Mouse (Mus musculus): ENCODE data around the gene Pawr.
"Not testable (repeated sequence)": the region's sequence is repeated elsewhere in the genome, so short reads cannot be mapped to it uniquely, and the experiment has no call there.

Pawr gene

DNA sequence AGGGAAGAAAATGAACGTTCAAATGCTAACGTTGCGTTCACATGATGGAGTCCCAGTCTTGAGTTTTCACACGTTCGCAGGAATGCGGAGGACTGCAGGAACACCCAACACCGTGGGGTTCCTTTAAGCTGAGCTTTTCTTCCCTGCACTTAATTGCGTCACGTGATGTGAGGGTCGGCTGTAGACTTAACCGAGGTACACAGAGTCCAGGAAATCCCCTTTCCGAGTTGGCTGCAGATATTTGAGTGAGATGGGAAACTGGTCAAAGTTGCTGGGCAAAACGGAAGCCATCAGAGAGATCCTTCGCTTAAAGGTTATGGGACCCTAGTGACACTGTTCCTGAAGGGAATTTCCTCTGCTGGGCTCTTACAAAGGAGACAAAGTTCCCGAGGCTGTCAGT, 102.1 kb downstream of the Pawr start:
- no peak for DNase-seq (ENCODE audit: low read depth in 2 of 2, low spot score in 2 of 2)

DNA sequence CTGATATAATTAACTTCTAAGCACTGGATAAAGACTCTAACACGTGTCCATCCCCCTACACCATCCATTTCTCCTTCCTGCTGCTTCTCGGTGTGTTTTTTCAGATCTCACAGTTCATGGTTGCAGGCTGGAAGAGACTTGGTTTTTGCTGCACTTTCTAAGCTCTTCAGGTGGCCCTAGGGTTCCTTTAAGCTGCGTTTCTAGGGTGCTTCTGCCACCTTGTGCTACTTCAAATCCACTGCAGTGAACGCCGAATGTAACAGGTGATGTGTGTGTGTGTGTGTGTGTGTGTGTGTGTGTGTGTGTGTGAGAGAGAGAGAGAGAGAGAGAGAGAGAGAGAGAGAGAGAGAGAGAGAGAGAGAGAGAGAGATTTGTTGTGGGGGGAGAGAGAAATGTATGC, 103.7 kb downstream of the Pawr start:
- DNase-seq (ENCODE audit: low read depth in 2 of 2, low spot score in 2 of 2): no peak

DNA sequence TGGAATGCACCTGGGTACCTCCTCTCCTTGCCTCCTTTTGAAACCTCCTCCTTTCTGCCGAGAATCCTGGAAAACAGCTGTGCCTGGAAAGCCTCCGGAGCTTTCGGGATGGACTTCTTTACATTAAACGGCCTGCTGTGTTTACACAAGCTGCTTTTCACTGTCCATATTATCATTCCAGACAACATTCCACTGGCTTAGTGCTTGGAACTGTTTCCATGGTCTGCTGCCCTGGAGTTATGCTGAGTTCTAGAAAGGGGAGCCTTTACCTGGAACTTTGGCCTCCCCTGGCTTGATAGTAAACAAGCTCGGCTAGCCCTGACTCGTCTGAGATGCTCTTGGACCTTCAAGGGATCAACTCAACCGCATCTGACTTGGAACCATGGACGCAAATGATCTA, 104.4 kb downstream of the Pawr start:
- DNase-seq (ENCODE audit: low read depth in 2 of 2, low spot score in 2 of 2): no peak

DNA sequence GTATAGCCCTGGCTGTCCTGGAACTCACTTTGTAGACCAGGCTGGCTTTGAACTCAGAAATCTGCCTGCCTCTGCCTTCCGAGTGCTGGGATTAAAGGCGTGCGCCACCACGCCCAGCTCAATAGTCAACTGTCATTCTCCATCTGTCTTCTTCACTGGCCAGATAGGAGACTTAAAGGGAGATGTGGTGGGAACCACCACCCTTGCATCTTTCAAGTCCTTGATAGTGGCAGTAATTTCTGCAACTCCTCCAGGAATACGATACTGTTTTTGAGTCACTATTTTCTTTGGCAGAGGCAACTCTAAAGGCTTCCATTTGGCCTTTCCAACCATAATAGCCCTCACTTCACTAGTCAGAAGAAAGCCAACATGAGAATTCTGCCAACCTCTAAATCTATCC, 108.3 kb downstream of the Pawr start:
- DNase-seq (ENCODE audit: low read depth in 2 of 2, low spot score in 2 of 2): not testable (repeated sequence)

DNA sequence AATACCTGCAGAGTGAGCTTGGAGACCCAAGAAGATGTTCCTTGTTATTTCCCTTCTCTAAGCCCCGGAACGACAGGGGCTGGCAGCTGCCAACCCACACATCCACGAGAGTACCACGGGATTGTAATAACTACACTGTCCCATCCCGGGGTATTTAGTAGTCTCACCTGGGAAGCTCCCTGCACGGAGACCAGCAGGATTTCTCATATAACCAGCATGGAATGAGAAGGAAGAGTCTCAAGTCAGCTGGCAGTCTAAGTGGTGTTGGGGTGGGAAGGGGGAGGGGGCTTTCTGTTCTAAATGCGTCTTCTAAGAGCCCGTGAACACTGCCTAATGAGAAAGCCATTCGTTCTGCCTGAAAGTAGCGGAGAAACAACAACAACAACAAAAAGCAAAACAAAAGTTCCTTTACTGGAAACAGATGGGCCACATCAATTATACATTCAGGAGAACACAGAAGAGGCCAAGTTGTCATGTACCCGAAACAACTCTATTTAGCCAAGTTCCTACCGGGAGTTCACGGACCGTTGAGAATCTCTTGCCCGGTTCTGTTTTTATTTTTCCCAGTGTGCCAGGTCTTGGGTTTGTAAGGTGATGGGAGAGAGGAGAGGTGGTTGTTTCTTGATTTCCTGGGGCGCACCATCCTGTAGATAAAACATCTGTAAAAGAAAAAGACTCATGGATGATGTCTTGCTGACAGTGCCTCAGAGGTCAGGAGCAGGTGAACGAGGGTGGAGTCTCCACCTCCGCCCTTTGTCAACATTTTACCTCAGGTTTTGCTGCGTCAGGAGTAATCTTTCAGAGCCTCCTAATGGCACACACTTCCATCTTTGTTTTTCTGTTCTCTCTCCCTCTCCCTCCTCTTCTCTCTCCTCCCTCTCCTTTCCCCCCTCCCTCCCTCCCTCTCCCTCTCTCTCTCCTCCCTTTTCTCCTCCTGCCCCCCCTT, 112.3 kb downstream of the Pawr start:
- no peak for DNase-seq (ENCODE audit: low read depth in 2 of 2, low spot score in 2 of 2)

DNA sequence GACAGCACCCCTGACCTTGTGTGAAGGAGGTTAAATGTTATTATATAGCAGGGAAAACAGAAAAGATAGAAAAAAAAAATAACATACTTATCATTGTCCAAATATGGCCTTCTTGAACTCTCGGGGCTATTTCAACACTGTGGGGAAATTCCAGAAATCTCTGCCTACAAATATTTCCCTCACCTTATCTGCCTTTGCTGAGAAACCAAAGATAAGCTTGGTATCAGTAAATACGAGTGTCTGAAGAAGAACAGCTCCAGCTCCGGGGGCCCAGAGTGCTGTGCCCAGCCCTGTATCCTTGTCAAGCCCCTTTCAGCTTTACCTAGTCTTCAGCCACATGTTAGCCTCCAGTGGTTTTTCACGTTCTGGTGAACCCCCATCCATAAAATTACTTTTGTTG, 113.2 kb downstream of the Pawr start:
- no peak for DNase-seq (ENCODE audit: low read depth in 2 of 2, low spot score in 2 of 2)

DNA sequence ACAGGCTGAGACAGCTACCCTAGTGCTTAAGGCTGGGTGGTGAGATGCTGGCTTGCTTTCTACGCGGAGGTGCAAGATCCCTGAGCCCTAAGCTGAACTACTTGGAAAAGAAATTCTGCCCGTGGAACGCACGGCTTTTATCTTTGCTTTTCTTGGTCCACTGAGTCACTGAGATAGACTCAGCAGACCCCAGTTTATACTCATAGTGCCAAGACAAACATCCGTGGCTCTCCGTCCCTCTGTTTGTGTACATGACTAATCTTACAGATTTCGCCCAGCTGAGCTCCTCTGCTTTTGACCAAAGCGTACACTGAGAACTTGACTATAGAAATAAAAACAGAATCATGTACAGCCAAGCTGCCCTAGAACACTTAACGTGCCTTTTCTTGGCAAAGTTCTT, 113.7 kb downstream of the Pawr start:
- no peak for DNase-seq (ENCODE audit: low read depth in 2 of 2, low spot score in 2 of 2)

DNA sequence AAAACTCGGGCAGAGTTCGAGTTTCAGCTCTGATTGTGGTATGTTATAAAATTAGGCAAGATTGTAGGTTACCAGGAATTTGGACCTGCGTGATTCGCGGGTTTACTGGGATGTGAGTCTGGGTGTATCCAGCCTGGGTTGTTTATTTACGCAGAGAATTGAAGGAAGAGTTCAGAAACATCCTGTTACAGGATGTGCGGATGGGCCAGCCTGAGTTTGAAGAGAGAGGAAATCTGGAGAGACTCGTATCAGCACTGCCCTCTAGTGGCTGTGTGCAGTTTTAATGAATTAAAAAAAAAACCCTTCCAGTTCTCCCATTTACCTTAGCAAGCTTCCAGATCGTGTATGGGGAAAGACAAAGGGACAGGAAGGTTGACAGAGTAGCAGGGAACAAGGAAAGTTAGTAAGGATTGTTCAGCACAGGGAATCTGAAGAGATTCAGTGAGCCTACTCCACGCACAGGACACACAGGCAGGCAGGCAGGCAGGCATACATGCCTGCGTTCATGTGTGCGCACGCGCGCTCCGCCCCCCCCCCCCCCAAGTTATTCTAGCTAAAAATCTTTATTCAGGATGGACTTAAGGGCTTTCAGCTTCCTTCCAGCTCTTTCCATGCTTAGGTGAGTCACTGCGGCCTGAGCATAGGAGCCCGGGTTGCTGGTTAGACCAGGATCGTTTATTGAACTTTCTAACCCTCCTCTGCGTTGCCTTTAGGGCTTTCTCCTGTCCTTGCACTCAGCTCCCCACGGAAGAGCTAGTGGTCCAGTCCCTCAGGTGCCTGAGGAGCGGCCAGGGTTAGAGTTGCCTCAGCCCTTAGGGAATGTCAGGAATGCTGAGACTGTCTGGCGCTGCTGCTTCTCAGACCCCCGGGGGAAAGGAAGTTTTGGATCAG, 114.4 kb downstream of the Pawr start:
- no peak for DNase-seq (ENCODE audit: low read depth in 2 of 2, low spot score in 2 of 2)

DNA sequence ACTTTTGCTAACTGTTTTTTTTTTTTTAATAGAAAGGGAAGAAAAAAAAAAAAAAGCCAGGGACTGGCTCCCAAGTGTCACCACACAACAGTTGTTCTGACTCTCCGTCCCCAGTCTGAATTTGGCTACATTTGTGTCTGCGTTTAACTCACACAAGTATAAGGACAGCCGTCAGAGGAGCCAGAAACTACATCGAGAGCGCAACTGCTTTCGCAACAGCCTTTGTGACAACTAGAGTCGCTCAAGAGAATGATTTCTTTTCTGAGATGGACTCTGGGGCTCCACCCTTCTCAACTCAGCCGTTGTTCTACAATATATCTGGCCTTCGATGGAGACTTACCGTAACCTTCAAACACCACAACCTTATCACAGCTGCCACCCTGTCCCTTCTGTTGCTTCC, 115.3 kb downstream of the Pawr start:
- no peak for DNase-seq (ENCODE audit: low read depth in 2 of 2, low spot score in 2 of 2)

DNA sequence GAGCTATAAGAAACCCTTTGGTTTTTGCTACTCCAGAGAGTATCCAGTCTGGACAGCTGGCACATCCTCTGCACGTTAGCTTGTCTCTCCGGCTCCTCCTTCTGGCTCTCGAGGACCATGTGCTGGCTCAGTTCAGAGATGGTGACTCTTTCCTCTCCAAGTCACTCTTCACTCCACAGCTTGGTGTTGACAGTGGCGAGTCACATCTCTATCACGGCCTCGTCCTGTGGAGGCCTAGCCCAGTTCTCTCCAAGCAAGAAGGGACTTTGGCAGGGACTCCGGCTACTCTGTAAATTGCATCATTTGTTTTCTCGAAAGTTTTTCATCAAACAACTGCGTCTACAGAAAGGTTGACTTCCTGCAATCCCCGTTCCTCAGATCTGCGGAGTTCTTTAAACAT, 116.5 kb downstream of the Pawr start:
- DNase-seq (ENCODE audit: low read depth in 2 of 2, low spot score in 2 of 2): no peak

DNA sequence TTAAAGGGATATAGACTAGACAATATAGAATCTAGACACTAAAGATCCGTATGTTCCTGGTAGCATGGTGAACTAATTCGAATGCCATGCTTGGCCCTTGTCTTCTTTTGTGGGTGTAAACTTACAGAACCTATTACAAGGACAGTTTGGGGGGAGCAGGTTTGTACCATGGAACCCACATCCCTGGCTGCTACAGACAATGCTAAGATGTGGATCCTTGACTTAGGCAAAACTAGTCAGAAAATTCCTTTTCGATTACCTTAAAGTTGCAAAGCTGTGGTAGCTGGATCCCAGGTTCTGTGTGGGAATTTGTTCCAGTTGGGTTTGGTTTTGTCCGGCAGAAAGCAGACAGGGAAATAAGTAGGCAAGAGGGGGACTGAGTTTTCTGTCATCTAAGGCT, 118.5 kb downstream of the Pawr start:
- DNase-seq (ENCODE audit: low read depth in 2 of 2, low spot score in 2 of 2): no peak

DNA sequence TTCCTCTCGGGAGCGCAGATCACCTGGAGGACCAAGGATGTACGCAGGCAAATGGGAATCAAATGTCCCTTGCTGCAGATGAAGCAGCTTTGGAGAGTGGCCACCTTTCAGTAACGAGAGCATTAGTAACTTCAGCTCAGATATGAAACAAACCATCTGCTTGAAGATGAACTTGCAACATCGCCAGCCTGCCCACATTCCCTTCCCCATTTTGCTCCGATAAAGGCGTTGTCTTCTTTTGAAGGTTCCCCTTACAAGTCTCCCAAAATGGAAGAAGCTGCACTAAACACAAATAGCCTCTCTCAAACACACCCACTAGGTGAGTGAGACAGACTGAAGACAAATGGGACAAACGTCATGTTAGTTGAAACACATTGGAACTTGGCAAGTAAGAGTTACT, 119.6 kb downstream of the Pawr start:
- no peak for DNase-seq (ENCODE audit: low read depth in 2 of 2, low spot score in 2 of 2)

DNA sequence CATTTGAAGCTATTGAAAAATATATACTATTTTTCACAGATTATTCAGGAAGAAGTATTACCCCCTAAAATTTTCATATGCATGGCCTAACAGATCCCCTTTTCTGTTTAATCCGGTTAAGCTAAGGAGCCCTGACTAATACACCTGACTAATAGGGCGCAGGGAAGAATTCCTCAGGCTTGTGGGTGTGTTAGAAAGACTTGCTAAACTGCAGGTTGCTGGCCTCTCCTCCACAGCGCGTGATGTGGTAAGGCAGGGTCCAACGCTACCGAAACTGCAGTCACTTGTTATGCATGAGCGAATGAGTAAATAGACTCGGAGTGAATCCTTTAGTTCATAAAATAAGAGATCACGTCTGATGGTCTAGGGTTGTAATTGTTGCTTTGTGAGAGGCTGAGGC, 120.5 kb downstream of the Pawr start:
- DNase-seq (ENCODE audit: low read depth in 2 of 2, low spot score in 2 of 2): no peak

DNA sequence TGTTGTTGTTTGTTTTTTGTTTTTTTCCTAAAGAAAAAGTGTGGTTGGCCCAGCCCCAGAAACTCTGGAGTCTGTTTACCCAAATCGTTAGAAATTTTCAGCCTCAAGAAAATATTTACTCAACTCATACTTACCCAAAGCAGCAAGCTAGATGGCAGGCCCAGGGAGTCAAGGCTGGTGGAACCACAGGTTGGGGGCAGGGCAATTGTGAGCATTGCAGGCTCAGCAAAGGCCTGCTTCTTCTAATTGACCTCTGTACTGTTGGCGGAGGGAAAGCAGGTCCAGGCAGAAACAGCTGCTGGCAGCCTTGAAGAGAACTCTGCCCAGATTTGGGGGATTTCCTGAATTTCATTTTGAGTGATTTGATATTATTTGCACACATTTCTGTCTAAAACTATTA, 121.6 kb downstream of the Pawr start:
- DNase-seq (ENCODE audit: low read depth in 2 of 2, low spot score in 2 of 2): no peak

DNA sequence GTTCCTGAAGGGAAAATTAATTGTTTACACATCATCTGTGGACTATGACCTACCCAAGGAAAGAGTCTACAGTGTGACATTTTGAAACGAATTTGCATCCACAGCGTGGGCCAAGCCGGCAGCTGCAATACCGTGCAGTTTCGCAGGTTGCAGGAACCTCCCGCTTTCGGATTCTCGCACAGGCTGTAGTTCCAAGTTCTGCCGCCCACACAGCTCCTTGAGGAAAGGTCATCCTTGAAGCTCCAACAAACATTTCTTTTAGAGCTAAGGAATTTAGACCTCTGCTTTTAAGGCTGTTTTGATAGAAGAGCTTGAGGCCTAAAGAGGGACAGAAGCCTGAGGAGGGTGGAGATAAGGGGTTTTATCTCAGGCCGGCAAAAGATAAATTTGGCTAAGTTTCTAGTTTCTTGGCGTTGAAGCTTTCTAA, 122.8 kb downstream of the Pawr start:
- no peak for DNase-seq (ENCODE audit: low read depth in 2 of 2, low spot score in 2 of 2)

DNA sequence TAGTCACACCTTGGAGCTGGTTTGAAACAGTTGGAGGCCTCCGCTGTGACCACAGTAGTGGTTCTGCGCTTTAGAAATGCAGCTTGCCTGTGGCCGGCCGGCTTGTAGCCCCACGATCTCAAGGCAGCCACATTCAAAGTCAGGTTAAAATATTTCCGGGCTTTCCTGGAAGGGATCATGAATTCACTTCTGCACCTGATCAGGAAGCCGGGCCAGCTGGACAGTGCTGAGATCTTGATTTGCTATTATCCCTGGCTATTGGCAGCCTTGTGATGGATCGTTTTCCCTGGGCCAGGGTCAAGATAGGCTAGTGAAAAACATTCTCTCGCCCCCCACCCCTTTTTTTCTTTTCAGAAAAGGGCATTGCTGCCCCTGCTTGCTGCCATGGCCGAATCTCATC, 123.3 kb downstream of the Pawr start:
- DNase-seq (ENCODE audit: low read depth in 2 of 2, low spot score in 2 of 2): no peak

DNA sequence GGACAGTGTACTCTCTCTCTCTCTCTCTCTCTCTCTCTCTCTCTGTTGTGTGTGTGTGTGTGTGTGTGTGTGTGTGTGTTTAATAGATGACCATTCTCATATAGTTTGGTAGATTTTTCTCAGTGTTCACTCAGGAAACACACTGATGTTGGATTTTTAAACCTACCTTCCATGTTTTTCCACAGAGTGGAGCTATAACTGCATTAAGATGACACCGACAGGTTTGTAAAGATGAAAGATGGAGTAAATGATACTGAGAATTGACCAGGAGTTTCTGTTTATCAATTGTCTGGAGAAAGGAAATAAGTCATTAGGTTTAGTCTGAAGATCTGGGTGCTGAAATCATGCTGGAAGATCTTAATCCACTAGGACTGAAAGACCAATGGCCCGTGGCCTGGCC, 124.0 kb downstream of the Pawr start:
- DNase-seq (ENCODE audit: low read depth in 2 of 2, low spot score in 2 of 2): no peak

DNA sequence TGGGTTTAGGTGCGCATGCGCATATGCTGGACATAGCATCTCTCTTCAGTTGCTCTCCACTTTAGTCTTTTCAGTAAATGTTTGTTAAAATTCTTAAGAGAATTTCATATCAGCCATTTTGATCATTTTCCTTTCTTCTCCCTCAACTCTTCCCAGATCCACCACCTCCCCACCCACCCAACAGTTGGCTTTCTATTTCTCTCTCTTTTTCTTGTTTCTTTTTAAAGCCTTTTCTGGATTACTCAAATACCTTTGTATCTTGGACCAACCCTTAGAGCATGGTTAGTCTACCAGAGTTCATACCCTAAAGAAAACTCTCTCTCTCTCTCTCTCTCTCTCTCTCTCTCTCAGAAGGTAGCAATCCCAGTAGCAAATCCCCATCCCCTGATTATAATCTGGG, 125.1 kb downstream of the Pawr start:
- DNase-seq (ENCODE audit: low read depth in 2 of 2, low spot score in 2 of 2): no peak

DNA sequence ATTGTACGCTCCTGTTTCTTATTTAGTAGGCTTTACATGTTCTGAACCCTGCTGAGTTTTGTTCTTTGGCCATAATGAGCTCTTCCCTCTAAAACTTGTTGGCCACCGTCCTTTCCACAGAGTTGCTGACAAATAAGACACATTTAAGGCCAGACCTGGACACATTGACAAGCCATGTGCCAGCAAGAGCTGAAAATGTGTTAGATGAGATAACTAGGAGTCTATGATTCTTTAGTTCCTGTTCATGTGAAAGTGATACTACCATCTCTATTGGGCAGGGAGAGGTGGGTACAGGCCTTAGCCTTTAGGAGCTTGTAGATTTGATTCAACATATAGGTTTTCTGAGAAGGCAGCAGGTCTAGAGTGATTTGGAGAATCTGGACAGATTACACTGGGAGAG, 129.9 kb downstream of the Pawr start:
- no peak for DNase-seq (ENCODE audit: low read depth in 2 of 2, low spot score in 2 of 2)

Data from CD8-positive naive resting alpha-beta T cell, adult 2 months (primary cell).